Mouse (Mus musculus) hindbrain, embryonic 10.5 days (tissue): ENCODE measurements around the gene Cela2a. TPM values are rescaled to one million over a fixed set of nuclear protein-coding genes. Genes with fewer than 3 reads are reported as not detected.

ENCODE experiments used
- DNase-seq: peaks from one replicate; pipeline ENCODE4 v3.0.0-alpha.2; 2017; ENCODE audit warnings: low spot score
- H3K27ac ChIP-seq: fragments of 300-500 bp; sonication (generic); 2 replicates; pipeline ENCODE4 v1.5.1; 2016; ENCODE audit warnings: mild to moderate bottlenecking, moderate library complexity
- H3K27me3 ChIP-seq: fragments of 300-500 bp; sonication (generic); 2 replicates; pipeline ENCODE4 v1.6.1; 2016; ENCODE audit warnings: mild to moderate bottlenecking; ENCODE audit not compliant: poor library complexity, insufficient read depth, severe bottlenecking
- H3K36me3 ChIP-seq: fragments of 300-500 bp; sonication (generic); 2 replicates; pipeline ENCODE4 v1.6.1; 2016; ENCODE audit warnings: mild to moderate bottlenecking, moderate library complexity
- H3K4me1 ChIP-seq: fragments of 300-500 bp; sonication (generic); replicated peaks from 2 replicates; pipeline ENCODE4 v1.6.1; 2016; ENCODE audit warnings: mild to moderate bottlenecking
- H3K4me3 ChIP-seq: fragments of 300-500 bp; sonication (generic); 2 replicates; pipeline ENCODE4 v1.5.1; 2016; ENCODE audit warnings: mild to moderate bottlenecking, moderate library complexity
- H3K9me3 ChIP-seq: fragments of 300-500 bp; sonication (generic); 2 replicates; pipeline ENCODE4 v1.6.1; 2016; ENCODE audit warnings: mild to moderate bottlenecking, moderate library complexity
- WGBS: fragments of 180-500 bp; shearing (Covaris S2); methylation state at CpG from one replicate; pipeline ENCODE4 v1.1.7; 2016; 5-methylcytosine and 5-hydroxymethylcytosine counted together
- polyA plus RNA-seq: library from polyadenylated mRNA; unstranded; fragments of >200 nt; fragmentation: Nextera tagmentation; extraction: Ambion mirVana; gene quantifications from 2 replicates; pipeline ENCODE4 v1.2.1, GENCODE M21; 2016

Gene Cela2a
- polyA plus RNA-seq, 1 experiment from 2014 or later, result not detected

GRCm38 (mm10) chr4:141816776-141817655, 8.9 kb downstream of the Cela2a start:
- no peak for DNase-seq
- peak overlapping the region; percentile 6; the same call in 1 of the 2 replicates for H3K27ac ChIP-seq
- 70% methylated on average over 14 of the region's 14 CpGs for WGBS

GRCm38 (mm10) chr4:141816267-141816666, 9.7 kb downstream of the Cela2a start:
- H3K36me3 ChIP-seq, result peaks cover 49% of the 10 kb centered on the region
- no peak for DNase-seq
- no peaks in the 10 kb centered on the region for H3K27me3 ChIP-seq
- H3K4me3 ChIP-seq, result no peak overlapping the region
- H3K9me3 ChIP-seq, result no peaks in the 10 kb centered on the region
- H3K27ac ChIP-seq, result peak overlapping the region; percentile 69; the same call in 1 of the 2 replicates
- 92% methylated on average over 7 of the region's 7 CpGs for WGBS
- peaks cover 21% of the 10 kb centered on the region for H3K4me1 ChIP-seq

More at GRCm38 (mm10) chr4:141816776-141817655, 8.9 kb downstream of the Cela2a start:
- Histone ChIP-seq H3K4me3 (no peak overlapping the region), H3K27me3 (no peaks in the 10 kb centered on the region), H3K4me1 (peaks cover 24% of the 10 kb centered on the region), H3K9me3 (no peaks in the 10 kb centered on the region), H3K36me3 (peaks cover 41% of the 10 kb centered on the region)

- no peak overlapping the region for H3K4me3 ChIP-seq
- WGBS, result 97% methylated on average over 7 of the region's 7 CpGs
- 0 out of 2 replicates have a peak, but pooled peaks cover 5% of the 10 kb centered on the region for H3K4me1 ChIP-seq
- H3K27me3 ChIP-seq, result no peaks in the 10 kb centered on the region
- H3K27ac ChIP-seq, result no peak overlapping the region
- no peaks in the 10 kb centered on the region for H3K9me3 ChIP-seq
- H3K36me3 ChIP-seq, result peaks cover 96% of the 10 kb centered on the region
- no peak for DNase-seq
Measured at GRCm38 (mm10) chr4:141811375-141811774, 14.6 kb downstream of the Cela2a start.

- Histone ChIP-seq H3K36me3 (peaks cover 98% of the 10 kb centered on the region), H3K27me3 (no peaks in the 10 kb centered on the region), H3K27ac (no peak overlapping the region), H3K9me3 (no peaks in the 10 kb centered on the region), H3K4me3 (no peak overlapping the region), H3K4me1 (0 out of 2 replicates have a peak, but pooled peaks cover 2% of the 10 kb centered on the region)
- 92% methylated on average over 2 of the region's 2 CpGs for WGBS
- no peak for DNase-seq
Measured at GRCm38 (mm10) chr4:141810975-141811374, 15.0 kb downstream of the Cela2a start.

GRCm38 (mm10) chr4:141809850-141810464, 16.0 kb downstream of the Cela2a start:
- Histone ChIP-seq H3K4me3 (no peak overlapping the region), H3K27me3 (no peaks in the 10 kb centered on the region), H3K9me3 (no peaks in the 10 kb centered on the region), H3K4me1 (no peaks in the 10 kb centered on the region), H3K36me3 (peaks cover 99% of the 10 kb centered on the region), H3K27ac (no peak overlapping the region)
- WGBS, result 80% methylated on average over 8 of the region's 8 CpGs
- DNase-seq, result peak; percentile 49

- DNase-seq, result no peak
Measured at GRCm38 (mm10) chr4:141805886-141806285, 20.1 kb downstream of the Cela2a start.

GRCm38 (mm10) chr4:141804105-141804504, 21.9 kb downstream of the Cela2a start:
- Histone ChIP-seq H3K27me3 (no peaks in the 10 kb centered on the region), H3K27ac (no peak overlapping the region), H3K4me1 (no peaks in the 10 kb centered on the region), H3K36me3 (peaks cover 65% of the 10 kb centered on the region), H3K4me3 (no peak overlapping the region), H3K9me3 (no peaks in the 10 kb centered on the region)
- no peak for DNase-seq
- WGBS, result 97% methylated on average over 4 of the region's 4 CpGs

More at GRCm38 (mm10) chr4:141805886-141806285, 20.1 kb downstream of the Cela2a start:
- H3K4me3 ChIP-seq, result no peak overlapping the region
- H3K4me1 ChIP-seq, result no peaks in the 10 kb centered on the region
- H3K27me3 ChIP-seq, result no peaks in the 10 kb centered on the region
- no peaks in the 10 kb centered on the region for H3K9me3 ChIP-seq
- WGBS, result 98% methylated on average over 8 of the region's 8 CpGs
- no peak overlapping the region for H3K27ac ChIP-seq
- peaks cover 83% of the 10 kb centered on the region for H3K36me3 ChIP-seq

- Histone ChIP-seq H3K4me3 (no peak overlapping the region), H3K9me3 (no peaks in the 10 kb centered on the region), H3K36me3 (peaks cover 30% of the 10 kb centered on the region), H3K4me1 (peaks cover 24% of the 10 kb centered on the region), H3K27ac (no peak overlapping the region), H3K27me3 (no peaks in the 10 kb centered on the region)
- 90% methylated on average over 5 of the region's 5 CpGs for WGBS
- DNase-seq, result no peak
Measured at GRCm38 (mm10) chr4:141797545-141797944, 28.4 kb downstream of the Cela2a start.

- H3K27ac ChIP-seq, result no peak overlapping the region
- H3K27me3 ChIP-seq, result no peaks in the 10 kb centered on the region
- H3K4me3 ChIP-seq, result no peak overlapping the region
- no peak for DNase-seq
- H3K4me1 ChIP-seq, result peaks cover 25% of the 10 kb centered on the region
- H3K9me3 ChIP-seq, result no peaks in the 10 kb centered on the region
- 92% methylated on average over 4 of the region's 4 CpGs for WGBS
- peaks cover 30% of the 10 kb centered on the region for H3K36me3 ChIP-seq
Measured at GRCm38 (mm10) chr4:141796954-141797353, 29.0 kb downstream of the Cela2a start.

GRCm38 (mm10) chr4:141796356-141796755, 29.6 kb downstream of the Cela2a start:
- H3K4me3 ChIP-seq, result no peak overlapping the region
- no peak overlapping the region for H3K27ac ChIP-seq
- H3K4me1 ChIP-seq, result peaks cover 25% of the 10 kb centered on the region
- DNase-seq, result no peak
- H3K9me3 ChIP-seq, result no peaks in the 10 kb centered on the region
- no peaks in the 10 kb centered on the region for H3K27me3 ChIP-seq
- 86% methylated on average over 7 of the region's 7 CpGs for WGBS
- peaks cover 30% of the 10 kb centered on the region for H3K36me3 ChIP-seq

GRCm38 (mm10) chr4:141794152-141794535, 31.8 kb downstream of the Cela2a start:
- Histone ChIP-seq H3K9me3 (no peaks in the 10 kb centered on the region), H3K27me3 (no peaks in the 10 kb centered on the region), H3K36me3 (peaks cover 30% of the 10 kb centered on the region), H3K4me3 (peak overlapping the region; percentile 78), H3K4me1 (peaks cover 38% of the 10 kb centered on the region), H3K27ac (peak overlapping the region; percentile 93)
- 19% methylated on average over 5 of the region's 5 CpGs for WGBS
- no peak for DNase-seq

GRCm38 (mm10) chr4:141793282-141794151, 32.4 kb downstream of the Cela2a start, which contains the start of gene Casp9:
TSS of gene Casp9 (plus strand) at chr4:141793612.
- Histone ChIP-seq H3K27me3 (no peaks in the 10 kb centered on the region), H3K4me1 (peaks cover 38% of the 10 kb centered on the region), H3K27ac (peak within 1 kb of the TSS; percentile 93), H3K4me3 (peak within 1 kb of the TSS; percentile 78), H3K36me3 (peaks cover 25% of the 10 kb centered on the region), H3K9me3 (no peaks in the 10 kb centered on the region)
- DNase-seq, result peak; percentile 98
- under 1% methylated on average over 80 of the region's 80 CpGs for WGBS
